Mouse (Mus musculus): ENCODE results near the gene Fyn. TPM values are rescaled to one million over a fixed set of nuclear protein-coding genes. Genes with fewer than 3 reads are reported as not detected.

The Fyn gene
- polyA plus RNA-seq, 1 experiment, result 9.1 TPM

DNA sequence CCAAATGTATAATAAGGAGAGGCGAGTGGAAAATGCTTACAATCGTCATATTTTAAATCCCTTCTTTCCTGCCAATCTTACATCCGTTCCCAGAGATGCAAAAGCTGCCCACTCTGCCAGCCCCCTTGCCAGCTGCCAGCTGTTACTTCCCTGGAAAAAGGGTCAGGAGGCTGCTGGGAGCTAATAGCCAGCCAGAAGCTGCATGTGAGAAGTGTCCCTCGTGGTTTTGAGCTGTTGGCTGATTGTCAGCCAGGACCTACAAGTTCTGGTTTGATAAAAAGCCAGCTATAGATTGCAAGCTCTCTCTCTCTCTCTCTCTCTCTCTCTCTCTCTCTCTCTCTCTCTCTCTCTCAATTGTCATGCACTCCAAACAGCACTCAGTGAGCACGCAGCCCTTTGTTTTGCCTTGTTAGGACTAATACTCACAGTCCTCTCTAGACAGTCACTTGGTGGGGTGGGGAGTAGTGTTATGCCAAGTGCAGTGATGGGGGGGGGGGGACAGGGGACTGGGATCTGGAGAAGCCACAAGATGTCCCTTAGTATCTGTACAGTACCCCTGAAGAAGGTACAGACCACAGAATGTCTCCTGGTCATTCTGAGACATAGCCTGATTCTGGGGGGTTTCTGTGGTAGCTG, 218.8 kb downstream of the Fyn start:
- no peak for DNase-seq (ENCODE audit: low read depth, low spot score)
- 67% methylated on average over 5 of the region's 5 CpGs for WGBS

DNA sequence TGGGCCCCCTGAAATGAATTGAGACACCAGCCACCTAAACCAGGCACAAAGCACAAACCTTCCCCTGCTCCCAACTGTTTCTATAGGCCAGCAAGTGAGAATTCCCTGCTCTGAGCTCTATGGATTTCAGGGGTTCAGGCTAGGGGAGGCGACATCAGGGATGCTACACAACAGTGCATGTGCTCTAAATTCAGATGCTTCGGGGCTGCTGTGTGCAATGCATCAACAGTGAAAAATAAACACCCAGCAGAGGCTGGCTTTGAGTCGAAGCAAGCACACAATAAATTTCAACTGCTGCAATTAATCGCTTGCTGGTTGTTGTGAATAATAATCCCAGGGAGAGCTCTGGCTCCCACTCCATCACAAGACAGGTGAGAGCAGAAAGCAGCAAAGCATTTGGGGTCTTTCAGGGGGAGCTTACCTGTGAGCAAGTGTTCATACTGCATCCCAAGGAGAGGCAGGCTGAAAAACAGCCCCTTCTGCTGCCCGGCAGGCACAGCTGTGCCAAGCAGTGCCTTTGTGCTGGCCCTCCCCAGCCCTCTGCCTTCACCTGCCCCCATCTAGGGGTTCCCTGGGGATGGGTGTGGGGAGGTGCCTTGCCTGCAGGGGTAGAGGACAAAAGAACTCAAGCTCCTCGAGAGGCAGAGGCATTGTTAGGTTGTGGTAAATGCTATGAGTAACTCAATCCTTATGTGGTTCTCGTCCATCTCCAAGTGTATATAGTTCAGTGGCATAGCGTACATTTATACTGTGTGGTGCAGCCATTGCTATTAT, 219.5 kb downstream of the Fyn start:
- DNase-seq (ENCODE audit: low read depth, low spot score), result no peak
- 75% methylated on average over 8 of the region's 8 CpGs for WGBS

DNA sequence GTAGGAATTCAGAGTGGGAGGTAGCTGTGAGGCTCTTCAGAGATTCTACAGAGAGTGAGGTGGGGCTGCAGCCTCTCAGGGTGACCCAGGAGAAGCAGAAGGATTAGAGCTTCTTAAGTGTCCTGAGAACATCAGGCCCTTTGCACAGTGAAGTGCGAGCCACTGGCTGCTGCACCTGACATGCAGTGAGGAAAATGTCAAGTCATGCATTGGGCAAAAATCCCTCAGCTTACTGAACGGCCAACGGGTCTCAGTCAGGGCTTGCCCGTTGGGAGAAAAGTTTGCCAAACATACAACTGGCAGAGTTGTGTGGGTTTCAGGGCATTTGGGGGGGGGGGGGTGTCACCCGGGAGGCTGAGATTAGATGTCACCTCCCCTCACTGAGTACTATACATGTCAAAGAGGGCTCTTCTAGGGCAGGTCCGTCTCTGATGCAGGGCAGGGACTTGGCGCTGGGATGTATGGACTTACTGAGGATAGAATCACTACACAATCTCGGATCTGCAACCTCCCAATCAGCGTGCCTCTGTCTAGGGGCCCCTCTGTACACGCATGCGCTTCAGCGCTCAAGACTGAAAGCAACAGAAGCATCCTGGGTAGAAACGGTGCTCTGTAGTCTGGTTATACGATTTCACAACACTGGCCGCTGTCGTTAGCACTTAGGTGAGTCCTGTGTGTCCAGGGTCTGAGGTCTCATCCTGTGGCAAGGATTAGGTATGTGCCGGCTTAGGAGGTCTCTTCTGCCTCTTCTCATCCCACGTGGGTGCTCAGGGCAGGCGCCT, 221.3 kb downstream of the Fyn start:
- no peak for DNase-seq (ENCODE audit: low read depth, low spot score)
- WGBS, result 78% methylated on average over 19 of the region's 19 CpGs

DNA sequence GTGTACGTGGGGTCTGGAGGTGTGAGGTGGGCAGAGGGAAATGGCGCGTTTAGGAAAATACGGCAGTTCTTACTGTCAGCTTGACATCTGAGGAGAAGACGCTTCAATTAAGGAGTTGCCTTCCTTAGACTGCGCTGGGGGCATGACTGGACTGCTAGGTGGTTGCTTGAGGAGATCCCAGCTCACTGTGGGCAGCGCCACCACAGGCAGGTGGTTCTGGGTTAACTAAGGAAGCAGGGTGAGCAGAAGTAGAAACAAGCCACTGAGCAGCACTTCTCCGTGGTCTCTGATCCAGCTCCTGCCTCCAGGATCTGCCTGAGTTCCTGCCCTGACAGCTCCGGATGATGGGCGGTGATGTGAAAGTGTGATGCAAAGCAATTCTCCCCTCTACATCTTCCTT, 222.0 kb downstream of the Fyn start:
- 91% methylated on average over 10 of the region's 10 CpGs for WGBS
- DNase-seq (ENCODE audit: low read depth, low spot score), result no peak

DNA sequence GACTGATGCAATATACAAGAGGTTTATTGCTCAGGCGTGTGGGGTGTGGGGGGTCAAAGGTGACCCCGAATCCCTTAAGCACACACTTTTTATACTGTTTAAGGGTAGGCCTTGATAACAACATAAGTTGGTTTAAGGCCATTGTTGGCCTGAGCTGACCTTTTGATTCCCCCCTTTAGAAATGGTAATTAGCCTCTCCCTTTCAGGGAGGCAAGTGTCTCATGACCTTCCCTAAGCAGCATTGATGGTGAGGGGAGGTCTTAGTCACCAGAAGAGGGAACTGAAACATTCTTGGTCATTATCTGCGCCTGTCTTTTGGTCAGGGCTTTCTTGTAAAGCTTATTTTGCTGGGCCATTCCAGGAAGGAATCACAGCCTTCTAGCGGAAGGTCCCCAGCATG, 223.8 kb downstream of the Fyn start:
- no peak for DNase-seq (ENCODE audit: low read depth, low spot score)
- 89% methylated on average over 4 of the region's 4 CpGs for WGBS

DNA sequence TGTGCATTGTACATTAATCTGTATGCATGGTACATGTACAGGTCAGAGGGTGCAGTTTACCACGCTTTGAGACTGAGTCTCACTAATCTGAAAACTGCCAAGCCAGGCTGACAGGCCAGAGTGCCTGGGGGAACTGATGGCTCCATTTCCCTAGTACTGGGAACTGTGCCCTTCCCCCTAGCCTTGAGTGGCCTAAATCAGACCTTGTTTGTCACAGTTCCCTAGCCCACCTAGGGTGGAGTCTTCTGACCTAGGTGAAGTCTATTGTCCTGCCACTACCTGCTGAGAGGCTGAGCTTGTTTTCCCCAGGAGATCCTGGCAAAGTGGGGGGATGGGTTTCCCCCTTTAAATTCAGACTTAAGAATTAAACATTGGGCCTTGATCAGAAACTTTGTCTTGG, 226.1 kb downstream of the Fyn start:
- DNase-seq (ENCODE audit: low read depth, low spot score), result no peak
- 89% methylated on average over 1 of the region's 1 CpGs for WGBS

DNA sequence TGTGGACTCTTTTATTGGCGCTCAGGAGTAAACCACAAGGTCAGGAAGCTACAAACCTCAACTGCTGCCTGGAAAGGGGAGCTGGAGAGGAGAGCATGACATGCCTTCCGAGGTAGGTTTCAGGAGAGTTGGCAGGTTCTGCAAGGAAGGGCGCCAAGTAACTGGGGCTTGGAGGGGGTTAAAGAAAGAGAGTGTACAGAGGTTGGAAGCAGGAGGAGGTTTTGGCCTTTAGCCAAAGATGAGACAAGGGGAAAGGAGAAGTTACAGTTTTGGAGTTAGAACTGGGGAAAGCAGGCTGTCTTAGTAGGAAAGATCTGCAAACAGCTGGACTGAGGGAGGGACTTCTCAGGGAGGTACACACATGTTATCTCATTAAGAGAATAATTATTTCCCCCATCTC, 227.2 kb downstream of the Fyn start:
- WGBS, result 53% methylated on average over 3 of the region's 3 CpGs
- no peak for DNase-seq (ENCODE audit: low read depth, low spot score)

DNA sequence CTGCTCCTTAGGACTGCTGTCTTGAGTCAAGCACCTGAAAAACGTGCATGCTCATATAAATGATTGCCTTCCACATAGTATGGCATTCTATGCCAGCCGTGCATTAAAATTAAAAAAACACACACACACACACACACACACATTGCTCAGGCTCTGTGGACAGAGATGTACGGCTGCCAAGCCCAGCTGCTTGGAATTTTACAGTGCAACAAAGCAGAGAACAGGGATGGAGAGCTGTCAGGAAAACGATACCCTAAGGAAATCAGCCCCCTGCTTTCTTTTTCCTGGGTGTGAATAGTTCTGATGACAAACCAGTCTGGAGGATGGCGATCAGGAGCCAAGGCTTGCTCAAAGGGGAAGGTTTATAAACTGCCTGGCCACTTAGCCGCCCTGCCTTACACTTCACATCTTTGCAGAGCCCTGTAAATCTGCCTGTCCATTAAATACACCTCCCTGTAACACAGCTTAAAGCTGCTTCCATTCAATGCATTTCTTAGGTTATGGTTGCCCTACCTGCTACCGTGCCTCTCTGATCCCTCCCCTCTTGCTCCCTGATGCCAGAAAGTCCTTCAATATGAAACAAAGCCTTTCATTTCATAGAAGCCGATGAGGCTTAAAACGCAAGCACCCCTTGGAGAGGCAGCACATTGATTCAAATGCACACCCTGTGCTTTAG, 228.6 kb downstream of the Fyn start:
- WGBS, result 52% methylated on average over 9 of the region's 9 CpGs
- DNase-seq (ENCODE audit: low read depth, low spot score), result no peak

DNA sequence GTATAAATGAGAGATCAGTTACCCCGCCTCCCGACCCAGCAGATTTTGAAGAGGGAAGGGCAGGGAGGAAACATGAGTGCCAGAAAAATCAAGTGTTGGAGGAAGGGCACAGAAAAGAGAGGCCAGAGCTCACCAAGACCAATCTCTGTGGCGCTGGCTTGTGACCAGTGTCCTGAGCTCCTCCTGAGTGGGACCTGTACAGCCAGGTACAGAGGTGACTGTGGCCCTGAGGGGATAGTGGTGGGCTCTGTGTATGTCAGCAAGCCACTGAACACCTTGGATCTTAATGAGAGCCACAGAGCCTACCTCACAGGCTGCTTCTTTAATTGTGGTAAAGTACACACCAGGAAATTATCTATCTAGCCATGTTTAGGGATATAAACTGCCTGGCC, 229.1 kb downstream of the Fyn start:
- 44% methylated on average over 3 of the region's 3 CpGs for WGBS
- no peak for DNase-seq (ENCODE audit: low read depth, low spot score)

DNA sequence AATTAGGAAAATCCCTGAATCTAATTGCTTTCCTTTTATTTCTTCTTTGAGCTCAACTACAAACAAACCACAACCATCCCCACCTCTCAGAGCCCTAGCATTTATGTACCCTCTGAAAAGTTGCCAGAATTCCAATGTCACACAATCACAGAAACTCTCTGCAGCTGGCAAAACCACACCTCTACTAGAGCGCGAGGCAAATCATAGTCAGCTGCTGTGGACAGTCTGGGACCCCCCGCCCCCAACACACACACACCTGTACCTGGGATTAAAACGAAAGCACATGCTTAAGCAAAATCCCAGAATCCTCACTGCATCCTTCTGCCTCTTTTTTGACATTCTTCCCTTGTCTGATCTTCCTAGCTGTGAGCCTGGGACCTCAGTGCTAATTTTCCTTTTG, 230.9 kb downstream of the Fyn start:
- DNase-seq (ENCODE audit: low read depth, low spot score), result no peak
- 87% methylated on average over 4 of the region's 4 CpGs for WGBS

DNA sequence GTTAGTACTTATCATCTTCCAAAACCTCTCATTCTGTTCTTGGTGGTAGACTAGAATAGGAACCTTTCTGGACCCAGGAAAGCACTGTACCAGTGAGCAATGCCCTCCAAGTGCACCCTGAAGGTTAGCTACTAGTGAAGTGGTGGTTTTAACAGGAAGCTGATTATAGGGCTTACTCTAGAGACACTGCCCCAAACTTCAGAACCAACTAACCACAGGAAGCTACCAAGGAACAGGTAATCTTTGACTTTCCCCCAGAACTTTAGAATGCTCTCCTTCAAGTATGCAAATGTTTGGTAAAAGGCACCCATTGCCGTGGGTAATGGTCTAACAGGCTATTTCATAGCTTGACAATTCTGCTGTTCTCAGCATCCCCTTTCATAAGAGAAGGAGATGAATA, 231.5 kb downstream of the Fyn start:
- 85% methylated on average over 1 of the region's 1 CpGs for WGBS
- DNase-seq (ENCODE audit: low read depth, low spot score), result no peak

DNA sequence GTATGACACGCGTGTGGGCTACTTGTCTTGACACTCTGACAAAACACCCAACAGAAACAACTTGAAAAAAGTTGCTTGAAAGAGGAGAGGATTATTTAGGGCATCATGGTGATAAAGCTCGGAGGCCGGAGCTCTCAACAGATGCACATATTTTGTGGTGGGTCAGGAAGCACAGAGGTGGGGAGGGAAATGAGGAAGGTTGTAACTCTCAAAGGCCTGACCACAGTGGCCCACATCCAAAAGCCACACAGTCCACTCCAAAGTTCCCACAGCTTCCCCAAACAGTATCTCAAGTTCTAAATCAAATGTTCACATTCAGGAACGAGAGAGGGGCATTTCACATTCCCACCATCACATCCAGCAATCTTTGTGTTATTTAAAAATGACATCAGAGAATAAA, 232.4 kb downstream of the Fyn start:
- DNase-seq (ENCODE audit: low read depth, low spot score), result no peak
- 73% methylated on average over 5 of the region's 5 CpGs for WGBS

DNA sequence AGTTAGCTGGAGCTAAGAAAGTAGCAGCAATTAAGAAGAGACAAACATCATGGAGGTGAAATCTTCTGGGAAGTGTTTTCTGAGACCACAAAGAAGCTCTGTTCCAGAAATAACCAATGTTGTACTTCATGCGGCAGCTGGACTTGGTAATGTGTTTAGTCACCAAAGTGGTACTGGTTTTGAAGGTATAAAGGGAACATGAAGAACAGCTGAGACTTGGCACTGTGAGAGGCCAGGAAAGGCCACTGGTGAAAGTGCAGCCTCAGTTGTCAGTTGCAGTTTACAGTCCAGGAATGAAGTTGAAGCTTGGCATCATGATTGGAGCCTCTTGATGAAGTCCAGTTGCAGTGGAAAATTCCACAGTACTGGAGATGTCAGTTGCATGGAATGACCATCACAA, 237.8 kb downstream of the Fyn start:
- no peak for DNase-seq (ENCODE audit: low read depth, low spot score)
- 82% methylated on average over 1 of the region's 1 CpGs for WGBS

DNA sequence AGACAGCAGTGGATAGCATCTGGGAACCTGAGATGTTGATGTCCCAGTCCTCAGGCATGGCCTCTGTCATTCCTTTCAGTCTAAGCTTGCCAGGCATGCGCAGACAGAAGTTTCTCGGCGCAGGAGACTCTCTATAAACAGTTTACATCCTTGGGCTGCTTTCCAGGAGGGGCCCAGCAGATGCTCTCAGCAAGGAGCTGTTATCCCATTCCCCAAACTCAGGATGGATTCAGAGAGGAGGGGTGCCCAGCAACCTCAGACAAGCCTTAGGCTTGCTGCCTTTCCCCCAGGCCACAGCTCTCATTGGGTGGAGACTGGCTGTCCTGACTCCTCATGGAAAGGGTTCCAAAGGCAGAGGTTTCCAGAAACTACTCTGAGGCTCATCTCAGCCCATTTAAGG, 242.6 kb downstream of the Fyn start:
- WGBS, result 57% methylated on average over 3 of the region's 3 CpGs
- no peak for DNase-seq (ENCODE audit: low read depth, low spot score)

DNA sequence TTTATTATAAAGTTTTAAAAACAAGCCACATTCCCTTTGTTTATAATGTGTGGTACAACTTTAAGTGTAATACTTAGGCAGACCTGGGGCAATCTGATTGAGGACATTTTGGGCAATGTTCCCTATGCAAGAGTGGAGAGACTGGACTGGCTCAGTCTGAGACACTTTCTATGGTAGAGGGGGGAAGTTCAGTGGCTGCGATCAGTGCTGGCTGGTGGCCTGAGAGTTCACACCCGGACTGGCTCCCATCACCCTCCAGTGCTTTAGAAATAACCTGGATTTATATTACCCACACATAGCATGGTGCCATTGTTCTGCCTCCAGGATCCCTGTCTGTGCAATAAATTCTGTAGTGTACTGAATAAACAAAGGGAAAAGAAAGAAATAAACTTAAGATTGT, 243.5 kb downstream of the Fyn start:
- WGBS, result 23% methylated on average over 2 of the region's 2 CpGs
- no peak for DNase-seq (ENCODE audit: low read depth, low spot score)

DNA sequence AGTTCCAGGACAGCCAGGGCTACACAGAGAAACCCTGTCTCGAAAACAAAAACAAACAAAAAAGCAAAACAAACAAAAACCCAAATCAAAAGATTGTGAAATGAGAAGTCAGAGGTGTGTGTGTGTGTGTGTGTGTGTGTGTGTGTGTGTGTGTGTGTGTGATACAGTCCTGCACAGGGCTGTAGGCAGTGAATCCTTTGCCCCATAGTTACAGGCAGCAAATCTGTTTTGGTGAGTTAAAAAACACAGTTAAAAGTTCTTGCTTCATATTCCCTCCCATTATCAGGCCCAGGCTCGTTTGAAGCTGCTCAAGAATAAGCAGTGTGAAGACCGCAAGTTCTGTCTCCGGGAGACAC, 244.0 kb downstream of the Fyn start, which contains the start of gene Traf3ip2:
Traf3ip2 (plus strand) TSS at position 302 of the 356 bp plus-strand sequence.
- DNase-seq (ENCODE audit: low read depth, low spot score), result no peak

DNA sequence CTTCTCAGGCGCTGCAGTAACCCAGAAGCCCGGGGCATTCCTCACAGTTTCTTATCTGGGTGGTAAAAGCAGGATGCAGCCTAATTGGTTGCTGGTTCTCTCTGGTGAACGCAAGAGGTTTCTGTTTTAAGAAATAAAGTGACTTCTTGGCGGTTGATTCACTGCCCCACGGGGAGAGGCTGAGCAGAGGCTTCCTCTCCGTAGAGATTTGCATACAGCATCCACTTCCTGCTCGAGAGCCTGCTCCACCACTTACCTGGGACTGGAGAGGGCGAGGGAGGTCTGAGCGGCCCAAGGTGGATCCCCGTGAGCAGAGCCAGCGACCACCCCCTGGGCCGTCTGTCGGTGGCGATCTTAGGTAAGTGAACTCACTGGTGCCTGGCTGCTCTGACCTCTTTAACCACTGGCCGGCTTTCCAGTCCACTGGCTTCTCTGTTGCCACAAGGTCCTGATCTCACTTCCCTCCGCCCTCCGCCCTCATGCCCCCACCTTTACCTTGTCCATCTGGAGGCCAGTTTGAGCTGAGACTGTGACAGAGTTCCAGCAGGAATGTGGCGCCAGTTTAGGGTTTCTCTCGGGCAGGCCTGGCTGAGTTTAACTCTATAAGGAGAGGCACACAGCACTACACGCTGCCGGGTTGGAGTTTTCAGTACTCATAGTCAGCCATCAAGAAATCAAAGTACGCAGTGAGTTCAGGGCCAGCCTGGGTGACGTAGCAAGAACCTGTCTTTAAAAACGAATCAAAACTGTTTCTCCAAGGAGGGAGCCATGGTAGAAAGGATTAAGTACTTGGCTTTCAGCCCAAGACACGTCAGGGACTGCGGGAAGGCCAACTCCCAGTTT, 244.6 kb downstream of the Fyn start:
- 1% methylated on average over 26 of the region's 26 CpGs for WGBS

More for the DNA sequence above, 244.0 kb downstream of the Fyn start, which contains the start of gene Traf3ip2:
- WGBS, result 4% methylated on average over 4 of the region's 4 CpGs

DNA sequence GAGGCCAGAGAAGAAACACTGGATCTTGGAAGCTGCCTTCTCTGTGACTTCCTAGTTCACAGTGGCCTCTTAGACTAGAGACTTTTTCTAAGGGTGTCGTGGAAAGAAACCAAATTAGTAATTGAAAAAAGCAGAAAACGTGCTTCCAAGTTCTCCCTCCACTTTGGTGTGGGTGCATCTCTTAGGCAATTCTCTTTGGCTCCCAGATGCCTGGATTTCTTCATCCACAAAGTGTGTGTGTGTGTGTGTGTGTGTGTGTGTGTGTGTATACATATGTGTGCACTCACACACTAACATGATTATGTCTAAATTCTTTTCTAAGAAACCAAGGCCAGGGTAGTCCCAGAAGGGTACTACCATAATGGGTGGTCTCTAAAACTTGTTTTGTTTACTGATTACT, 245.3 kb downstream of the Fyn start:
- DNase-seq (ENCODE audit: low read depth, low spot score), result no peak
- WGBS, result 5% methylated on average over 2 of the region's 2 CpGs

More for the DNA sequence above, 244.6 kb downstream of the Fyn start:
- no peak for DNase-seq (ENCODE audit: low read depth, low spot score)

DNA sequence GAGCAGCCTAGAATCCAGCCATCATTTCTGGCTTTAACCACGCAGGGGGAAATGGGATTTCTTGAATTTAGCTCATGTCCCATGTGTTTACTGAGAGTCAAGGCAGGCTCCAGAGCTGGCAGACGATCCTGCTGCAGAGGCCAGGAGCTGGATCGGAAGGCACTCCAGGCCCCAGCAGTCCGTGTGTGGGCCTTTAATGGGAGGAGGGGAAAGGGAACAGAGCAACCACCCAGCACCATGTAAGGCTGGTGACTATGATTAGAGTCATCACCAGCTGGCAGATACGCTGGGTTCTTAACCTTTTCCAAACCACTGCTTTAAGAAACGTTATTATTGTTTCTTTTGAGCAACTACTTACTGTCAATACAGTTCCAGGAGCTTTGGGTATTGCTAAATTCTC, 246.0 kb downstream of the Fyn start:
- 8% methylated on average over 6 of the region's 6 CpGs for WGBS
- no peak for DNase-seq (ENCODE audit: low read depth, low spot score)

Measured in large intestine, adult 2 months (tissue).